8 mouse cellular contexts compared by ENCODE assay signal in the genomic region with DNA sequence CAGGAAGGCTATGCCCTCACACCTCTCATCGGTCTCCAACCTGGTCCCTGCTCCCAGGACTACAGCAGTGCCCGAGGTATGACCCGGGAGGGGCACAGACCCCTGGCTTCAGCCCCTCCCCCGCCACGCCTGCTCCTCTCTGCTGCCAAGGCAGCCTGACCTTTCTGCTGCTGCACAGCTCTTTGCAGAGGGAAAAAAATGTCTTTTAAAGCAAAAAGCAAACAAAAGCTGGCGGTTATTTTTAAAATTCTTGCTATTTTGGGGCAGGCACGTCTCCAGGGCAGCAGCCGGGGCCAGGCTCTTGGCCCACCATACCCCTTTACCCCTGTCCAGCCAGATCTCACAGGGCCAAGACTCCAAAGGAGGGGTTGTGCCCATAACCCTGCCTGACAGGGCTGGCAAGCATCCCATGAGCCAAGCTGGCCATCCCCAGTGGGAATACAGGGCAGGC. TPM values are rescaled to one million over a fixed set of nuclear protein-coding genes. Genes with fewer than 3 reads are reported as not detected.
A peak's percentile ranks its signal among the peaks of the same experiment; 100 is the strongest.
DNase-seq lines count a peak whose midpoint lies in the region; ATAC-seq and TF ChIP-seq lines count a peak whose summit lies in the region.

No protein-coding gene starts in this region.

- H3K4me3 ChIP-seq in lung, embryonic 15.5 days: no peak overlapping the region
- no peak overlapping the region for H3K4me3 ChIP-seq in brown adipose tissue, adult 24 weeks (ENCODE audit: insufficient read depth, low read depth, low read length)
- no peak overlapping the region for H3K4me3 ChIP-seq in intestine, embryonic 16.5 days (ENCODE audit: low read length)
- no peak overlapping the region for H3K4me3 ChIP-seq in myocyte

- WGBS in lung, embryonic 15.5 days: 14% methylated on average over 8 of the region's 8 CpGs
- WGBS in intestine, embryonic 16.5 days: 33% methylated on average over 8 of the region's 8 CpGs

- no peaks in the 10 kb centered on the region for H3K27me3 ChIP-seq in lung, embryonic 15.5 days
- H3K27me3 ChIP-seq in intestine, embryonic 16.5 days (replicated peaks; ENCODE audit: control insufficient read depth, insufficient read depth, low read length): no peaks in the 10 kb centered on the region
- H3K27me3 ChIP-seq in myocyte (ENCODE audit: control insufficient read depth, insufficient read depth, insufficient read length): no peaks in the 10 kb centered on the region

- 0 out of 2 replicates have a peak, but pooled peaks cover 3% of the 10 kb centered on the region for H3K36me3 ChIP-seq in lung, embryonic 15.5 days
- H3K36me3 ChIP-seq in intestine, embryonic 16.5 days (ENCODE audit: control insufficient read depth, insufficient read depth, low read length): no peaks in the 10 kb centered on the region
- H3K36me3 ChIP-seq in myocyte (ENCODE audit: control insufficient read depth, insufficient read depth): peaks cover 3% of the 10 kb centered on the region

- peak; percentile 32; the same call in 1 of the 2 replicates for ATAC-seq in lung, embryonic 15.5 days (ENCODE audit: borderline replicate concordance, extremely low read depth, low FRiP score, low TSS enrichment)
- no peak for ATAC-seq in intestine, embryonic 16.5 days

- H3ac ChIP-seq in myocyte (ENCODE audit: control insufficient read depth, insufficient read length): no peak overlapping the region

- peaks cover 60% of the 10 kb centered on the region for H3K4me1 ChIP-seq in lung, embryonic 15.5 days
- peaks cover 49% of the 10 kb centered on the region for H3K4me1 ChIP-seq in brown adipose tissue, adult 24 weeks (ENCODE audit: control insufficient read depth, insufficient read depth, insufficient read length, low read length)
- H3K4me1 ChIP-seq in intestine, embryonic 16.5 days (ENCODE audit: control insufficient read depth, insufficient read depth, low read length): peaks cover 52% of the 10 kb centered on the region

- DNase-seq in lung, adult 18-20 months: no peak
- no peak for DNase-seq in cerebellum, adult 11 months
- no peak for DNase-seq in urinary bladder, adult 18-20 months (ENCODE audit: low spot score in 2 of 2)
- DNase-seq in layer of hippocampus, postnatal 14 days (ENCODE audit: low spot score in 2 of 2): no peak

- H3K9me3 ChIP-seq in lung, embryonic 15.5 days: no peaks in the 10 kb centered on the region
- peaks cover 3% of the 10 kb centered on the region; the same call in 1 of the 2 replicates for H3K9me3 ChIP-seq in intestine, embryonic 16.5 days (ENCODE audit: control insufficient read depth, low read length)

- peaks cover 27% of the 10 kb centered on the region for H3K79me2 ChIP-seq in myocyte (ENCODE audit: control insufficient read depth, insufficient read depth)

- H3K9ac ChIP-seq in lung, embryonic 15.5 days: no peak overlapping the region
- H3K9ac ChIP-seq in intestine, embryonic 16.5 days (ENCODE audit: low read depth, low read length): peak overlapping the region; percentile 61

- TF ChIP-seq POLR2A in myocyte (IDR thresholded peaks at IDR 0.05; ENCODE audit: insufficient read length, low read depth): no peak

- H3K4me2 ChIP-seq in lung, embryonic 15.5 days: peak overlapping the region; percentile 30
- H3K4me2 ChIP-seq in intestine, embryonic 16.5 days (ENCODE audit: low read depth, low read length): 0 out of 2 replicates have a peak overlapping the region, but pooled peaks have one; percentile 3
- H3K4me2 ChIP-seq in myocyte (ENCODE audit: low read depth): peak overlapping the region; percentile 68

- peak overlapping the region; percentile 91 for H3K27ac ChIP-seq in lung, embryonic 15.5 days
- H3K27ac ChIP-seq in brown adipose tissue, adult 24 weeks (replicated peaks; ENCODE audit: low read depth, low read length): peak overlapping the region; percentile 65
- H3K27ac ChIP-seq in intestine, embryonic 16.5 days (ENCODE audit: low read length): peak overlapping the region; percentile 64

TF ChIP-seq in myocyte, 11 proteins besides CTCF, POLR2A, EP300 and RAD21:
- TF ChIP-seq MAX (IDR thresholded peaks at IDR 0.05; ENCODE audit: low read depth) (no peak), TCF3 (IDR thresholded peaks at IDR 0.05; ENCODE audit: insufficient read length, low read depth) (no peak), POLR2AphosphoS2 (IDR thresholded peaks at IDR 0.05; ENCODE audit: insufficient read length, low read depth) (no peak), TCF12 (IDR thresholded peaks at IDR 0.05; ENCODE audit: insufficient read depth, poor library complexity, severe bottlenecking) (no peak), MYOD1 (IDR thresholded peaks at IDR 0.05; ENCODE audit: control insufficient read depth in 1 of 3, insufficient read length in 2 of 3, low read depth in 2 of 3) (no peak), USF1 (IDR thresholded peaks at IDR 0.05; ENCODE audit: low read depth) (no peak), REST (IDR thresholded peaks at IDR 0.05; ENCODE audit: insufficient read depth, insufficient read length) (no peak), E2F4 (IDR thresholded peaks at IDR 0.05; ENCODE audit: insufficient read depth) (no peak), MYOG (IDR thresholded peaks at IDR 0.05; ENCODE audit: control insufficient read depth in 1 of 3, insufficient read depth in 1 of 3, insufficient read length in 2 of 3, low read depth in 2 of 3) (no peak), SRF (IDR thresholded peaks at IDR 0.05; ENCODE audit: control insufficient read depth, insufficient read length, low read depth) (no peak), CEBPB (IDR thresholded peaks at IDR 0.05; ENCODE audit: insufficient read depth, poor library complexity, severe bottlenecking) (no peak)

RNA-seq across cellular contexts. Expression of a gene that starts 10.6 kb away (rescaled TPM):
- 79.0 and 83.2 TPM in 2 replicates for polyA plus RNA-seq in lung, embryonic 15.5 days (2015; fragmentation: Nextera tagmentation; extraction: Ambion mirVana)
- 3.2 and 7.3 TPM in 2 replicates for polyA plus RNA-seq in brown adipose tissue, adult 24 weeks (2012; ENCODE audit: insufficient read depth, insufficient read length, missing spikeins)
- polyA plus RNA-seq in intestine, embryonic 16.5 days (2015; fragmentation: Nextera tagmentation; extraction: Ambion mirVana): 26.7 and 29.7 TPM in 2 replicates
- 80.8 TPM for polyA plus RNA-seq in myocyte (2012; fragmentation: generic; extraction: Trizol)
- 10 to 100 TPM in 1 of 2 experiments, 1 to 10 TPM in 1; 7.3 to 10.7 TPM for total RNA-seq in layer of hippocampus, postnatal 14 days (2021)

RNA-seq across cellular contexts. Expression of a gene that starts 42.1 kb away (rescaled TPM):
- polyA plus RNA-seq in lung, embryonic 15.5 days (2015; fragmentation: Nextera tagmentation; extraction: Ambion mirVana): 477 and 524 TPM in 2 replicates
- 875 and 1,284 TPM in 2 replicates for polyA plus RNA-seq in brown adipose tissue, adult 24 weeks (2012; ENCODE audit: insufficient read depth, insufficient read length, missing spikeins)
- 471 and 487 TPM in 2 replicates for polyA plus RNA-seq in intestine, embryonic 16.5 days (2015; fragmentation: Nextera tagmentation; extraction: Ambion mirVana)
- 3,913 TPM for polyA plus RNA-seq in myocyte (2012; fragmentation: generic; extraction: Trizol)
- 100 to 1,000 TPM; 571 to 582 TPM for total RNA-seq in layer of hippocampus, postnatal 14 days (2021)

RNA-seq across cellular contexts. Expression of a gene that starts 43.8 kb away (rescaled TPM):
- polyA plus RNA-seq in lung, embryonic 15.5 days (2015; fragmentation: Nextera tagmentation; extraction: Ambion mirVana): 184 and 191 TPM in 2 replicates
- polyA plus RNA-seq in brown adipose tissue, adult 24 weeks (2012; ENCODE audit: insufficient read depth, insufficient read length, missing spikeins): 65.9 and 105 TPM in 2 replicates
- polyA plus RNA-seq in intestine, embryonic 16.5 days (2015; fragmentation: Nextera tagmentation; extraction: Ambion mirVana): 172 and 194 TPM in 2 replicates
- 188 TPM for polyA plus RNA-seq in myocyte (2012; fragmentation: generic; extraction: Trizol)
- total RNA-seq in layer of hippocampus, postnatal 14 days (2021): 100 to 1,000 TPM in 1 of 2 experiments, 10 to 100 TPM in 1; 98.4 to 104 TPM

RNA-seq across cellular contexts. Expression of a gene that starts 58.3 kb away (rescaled TPM):
- 14.1 and 16.5 TPM in 2 replicates for polyA plus RNA-seq in lung, embryonic 15.5 days (2015; fragmentation: Nextera tagmentation; extraction: Ambion mirVana)
- polyA plus RNA-seq in brown adipose tissue, adult 24 weeks (2012; ENCODE audit: insufficient read depth, insufficient read length, missing spikeins): 4.6 and 5.1 TPM in 2 replicates
- polyA plus RNA-seq in intestine, embryonic 16.5 days (2015; fragmentation: Nextera tagmentation; extraction: Ambion mirVana): 2.8 and 4.8 TPM in 2 replicates
- polyA plus RNA-seq in myocyte (2012; fragmentation: generic; extraction: Trizol): 6.8 TPM
- total RNA-seq in layer of hippocampus, postnatal 14 days (2021): 10 to 100 TPM; 40.2 to 43.6 TPM

Comparison
In these comparisons a context has a peak if more than half of its experiments do, and no peak if none do; other contexts are left out.
1. H3K4me2 ChIP-seq: peak in every context shown above with its lines; median percentile 68 in myocyte; 30 in lung, embryonic 15.5 days; 3 in intestine, embryonic 16.5 days.